Comparison of ENCODE assay signal across 10 mouse cellular contexts in genomic region chr9:96725582-96726320, GRCm38 (mm10). TPM values are rescaled to one million over a fixed set of nuclear protein-coding genes. Genes with fewer than 3 reads are reported as not detected.
DNase-seq lines count a peak whose midpoint lies in the region; ATAC-seq and TF ChIP-seq lines count a peak whose summit lies in the region.
"Had no signal": no experiment of that assay in that cellular context is flagged by ENCODE, and none has a peak within 500 bp of the region (broad histone marks: within the 10 kb centered on the region; RNA-seq: fewer than 3 reads in every experiment).

No protein-coding gene starts in this region.

- CTCF ChIA-PET in Patski (lab: Charles Lee), result no interaction called here

- peak; percentile 57 for ATAC-seq in Patski
- peak; percentile 84 for ATAC-seq in forebrain, embryonic 13.5 days

- no peak overlapping the region for H3K9ac ChIP-seq in forebrain, embryonic 13.5 days
- H3K9ac ChIP-seq: liver, embryonic 14.5 days had no signal

- 4% methylated on average over 9 of the region's 9 CpGs for WGBS in forebrain, embryonic 13.5 days
- WGBS in midbrain, embryonic 10.5 days, result 8% methylated on average over 9 of the region's 9 CpGs

- no peaks in the 10 kb centered on the region for H3K27me3 ChIP-seq in Patski
- H3K27me3 ChIP-seq in forebrain, embryonic 13.5 days, result no peaks in the 10 kb centered on the region
- H3K27me3 ChIP-seq in midbrain, embryonic 10.5 days (ENCODE audit: low read depth, poor library complexity, severe bottlenecking), result peaks cover 81% of the 10 kb centered on the region

- H3K36me3 ChIP-seq in forebrain, embryonic 13.5 days (ENCODE audit: poor library complexity, severe bottlenecking), result no peaks in the 10 kb centered on the region
- no peaks in the 10 kb centered on the region for H3K36me3 ChIP-seq in midbrain, embryonic 10.5 days

- DNase-seq in cerebellum, adult 9-11 months, result peak; percentile 47
- DNase-seq in cerebellum, adult 11 months, result no peak
- no peak for DNase-seq in Patski (ENCODE audit: low read depth, low spot score)
- DNase-seq in midbrain, embryonic 10.5 days (ENCODE audit: low spot score), result peak; percentile 72
- no peak for DNase-seq in gastrocnemius, postnatal 4 days (ENCODE audit: low spot score in 2 of 2)
- DNase-seq in T-cell, adult 2 months (ENCODE audit: low spot score), result no peak
- DNase-seq in spleen, postnatal 14 days (ENCODE audit: low spot score in 2 of 2), result no peak
- DNase-seq: thymus, postnatal 14 days had no signal

- H3K27ac ChIP-seq in forebrain, embryonic 13.5 days, result peak overlapping the region; percentile 88
- peak overlapping the region; percentile 73 for H3K27ac ChIP-seq in midbrain, embryonic 10.5 days (replicated peaks)
- H3K27ac ChIP-seq: liver, embryonic 14.5 days had no signal

- peaks cover 53% of the 10 kb centered on the region for H3K4me1 ChIP-seq in forebrain, embryonic 13.5 days
- peaks cover 43% of the 10 kb centered on the region for H3K4me1 ChIP-seq in midbrain, embryonic 10.5 days

- POLR2A ChIA-PET in Patski (lab: Charles Lee), result interaction anchor here (0.7 kb wide), 1 partner anchor 220 kb away, joined by 5 read pairs; no protein-coding TSS in a partner anchor

- TF ChIP-seq CTCF in Patski (IDR thresholded peaks at IDR 0.05), result no peak

- H3K4me2 ChIP-seq in forebrain, embryonic 13.5 days, result peak overlapping the region; percentile 44

- no peak overlapping the region for H3K4me3 ChIP-seq in forebrain, embryonic 13.5 days
- H3K4me3 ChIP-seq in midbrain, embryonic 10.5 days, result 0 out of 2 replicates have a peak overlapping the region, but pooled peaks have one; percentile 11

- in situ Hi-C loops in Patski (cut with MboI; ENCODE audit: low pct_unique_long_range_greater_than_20kb), result no loop called here

- no peaks in the 10 kb centered on the region for H3K9me3 ChIP-seq in forebrain, embryonic 13.5 days (replicated peaks)
- no peaks in the 10 kb centered on the region for H3K9me3 ChIP-seq in midbrain, embryonic 10.5 days (replicated peaks)

RNA-seq across cellular contexts. Expression of gene Zbtb38, which starts 26.9 kb away (rescaled TPM):
- polyA plus RNA-seq in Patski (2021), result 59.2 TPM
- 30.5 and 30.8 TPM in 2 replicates for polyA plus RNA-seq in forebrain, embryonic 13.5 days (2015; fragmentation: Nextera tagmentation; extraction: Ambion mirVana)
- polyA plus RNA-seq in midbrain, embryonic 10.5 days (2016; fragmentation: Nextera tagmentation; extraction: Ambion mirVana), result 8.1 and 10.6 TPM in 2 replicates
- total RNA-seq in gastrocnemius, postnatal 4 days (2021), result 10 to 100 TPM; 15.9 to 20.1 TPM

Comparison
In these comparisons a context has a peak if more than half of its experiments do, and no peak if none do; other contexts are left out.
1. DNase-seq: peak in cerebellum, adult 9-11 months (single experiment) and midbrain, embryonic 10.5 days (single experiment); none in cerebellum, adult 11 months (single experiment), Patski (single experiment), gastrocnemius, postnatal 4 days (0 of 2), T-cell, adult 2 months (single experiment) and spleen, postnatal 14 days (0 of 2).